Mouse (Mus musculus): ENCODE results near the gene Gimap4. TPM values are rescaled to one million over a fixed set of nuclear protein-coding genes. Genes with fewer than 3 reads are reported as not detected.

Gimap4 gene
- total and polyA plus RNA-seq, 2 experiments from 2014 or later: 0.48 to 0.77 TPM

GRCm38 (mm10) chr6:48684806-48685205 is 457 bp downstream of the Gimap4 start:
- Histone ChIP-seq H3K9me3 (ENCODE audit: low read length) (no peaks in the 10 kb centered on the region), H3K27me3 (ENCODE audit: insufficient read depth, low read length) (no peaks in the 10 kb centered on the region), H3K4me2 (ENCODE audit: low read depth, low read length, poor library complexity, severe bottlenecking) (no peak overlapping the region), H3K4me1 (ENCODE audit: insufficient read depth, low read length) (no peaks in the 10 kb centered on the region), H3K36me3 (ENCODE audit: insufficient read depth, low read length) (no peaks in the 10 kb centered on the region), H3K4me3 (ENCODE audit: low read depth, low read length) (no peak overlapping the region), H3K27ac (ENCODE audit: low read depth, low read length) (no peak overlapping the region), H3K9ac (replicated peaks; ENCODE audit: low read length, poor library complexity, severe bottlenecking) (no peak overlapping the region)
- DNase-seq (ENCODE audit: low spot score): no peak
- no peak for TF ChIP-seq CTCF (IDR thresholded peaks at IDR 0.05)
- ATAC-seq (ENCODE audit: low FRiP score): no peak
- 54% methylated on average over 4 of the region's 4 CpGs for WGBS

GRCm38 (mm10) chr6:48685251-48685650 is 902 bp downstream of the Gimap4 start:
- H3K4me1 ChIP-seq (ENCODE audit: insufficient read depth, low read length): no peaks in the 10 kb centered on the region
- no peaks in the 10 kb centered on the region for H3K36me3 ChIP-seq (ENCODE audit: insufficient read depth, low read length)
- no peaks in the 10 kb centered on the region for H3K27me3 ChIP-seq (ENCODE audit: insufficient read depth, low read length)
- no peak overlapping the region for H3K27ac ChIP-seq (ENCODE audit: low read depth, low read length)
- no peak for ATAC-seq (ENCODE audit: low FRiP score)
- H3K9ac ChIP-seq (replicated peaks; ENCODE audit: low read length, poor library complexity, severe bottlenecking): no peak overlapping the region
- H3K4me2 ChIP-seq (ENCODE audit: low read depth, low read length, poor library complexity, severe bottlenecking): no peak overlapping the region
- no peaks in the 10 kb centered on the region for H3K9me3 ChIP-seq (ENCODE audit: low read length)
- no peak for DNase-seq (ENCODE audit: low spot score)
- no peak for TF ChIP-seq CTCF (IDR thresholded peaks at IDR 0.05)
- 72% methylated on average over 2 of the region's 2 CpGs for WGBS
- H3K4me3 ChIP-seq (ENCODE audit: low read depth, low read length): no peak overlapping the region

GRCm38 (mm10) chr6:48685694-48686665 is 1.6 kb downstream of the Gimap4 start:
- no peak overlapping the region for H3K4me2 ChIP-seq (ENCODE audit: low read depth, low read length, poor library complexity, severe bottlenecking)
- H3K9ac ChIP-seq (replicated peaks; ENCODE audit: low read length, poor library complexity, severe bottlenecking): no peak overlapping the region
- DNase-seq (ENCODE audit: low spot score): no peak
- no peak for ATAC-seq (ENCODE audit: low FRiP score)
- H3K27me3 ChIP-seq (ENCODE audit: insufficient read depth, low read length): no peaks in the 10 kb centered on the region
- no peak overlapping the region for H3K4me3 ChIP-seq (ENCODE audit: low read depth, low read length)
- no peaks in the 10 kb centered on the region for H3K4me1 ChIP-seq (ENCODE audit: insufficient read depth, low read length)
- H3K9me3 ChIP-seq (ENCODE audit: low read length): no peaks in the 10 kb centered on the region
- no peak for TF ChIP-seq CTCF (IDR thresholded peaks at IDR 0.05)
- no peak overlapping the region for H3K27ac ChIP-seq (ENCODE audit: low read depth, low read length)
- WGBS: 82% methylated on average over 7 of the region's 7 CpGs
- no peaks in the 10 kb centered on the region for H3K36me3 ChIP-seq (ENCODE audit: insufficient read depth, low read length)

GRCm38 (mm10) chr6:48687077-48687476 is 2.7 kb downstream of the Gimap4 start:
- no peak for DNase-seq (ENCODE audit: low spot score)
- Histone ChIP-seq H3K4me3 (ENCODE audit: low read depth, low read length) (no peak overlapping the region), H3K27me3 (ENCODE audit: insufficient read depth, low read length) (no peaks in the 10 kb centered on the region), H3K4me2 (ENCODE audit: low read depth, low read length, poor library complexity, severe bottlenecking) (no peak overlapping the region), H3K27ac (ENCODE audit: low read depth, low read length) (no peak overlapping the region), H3K36me3 (ENCODE audit: insufficient read depth, low read length) (no peaks in the 10 kb centered on the region), H3K9me3 (ENCODE audit: low read length) (no peaks in the 10 kb centered on the region), H3K4me1 (ENCODE audit: insufficient read depth, low read length) (no peaks in the 10 kb centered on the region), H3K9ac (replicated peaks; ENCODE audit: low read length, poor library complexity, severe bottlenecking) (no peak overlapping the region)
- TF ChIP-seq CTCF (IDR thresholded peaks at IDR 0.05): no peak
- ATAC-seq (ENCODE audit: low FRiP score): no peak
- WGBS: 79% methylated on average over 2 of the region's 2 CpGs

- TF ChIP-seq CTCF (IDR thresholded peaks at IDR 0.05): no peak
- ATAC-seq (ENCODE audit: low FRiP score): no peak
- 90% methylated on average over 2 of the region's 2 CpGs for WGBS
Observed at GRCm38 (mm10) chr6:48689320-48689719, 5.0 kb downstream of the Gimap4 start.

GRCm38 (mm10) chr6:48692962-48693361 is 8.6 kb downstream of the Gimap4 start:
- WGBS: 90% methylated on average over 6 of the region's 6 CpGs
- TF ChIP-seq CTCF (IDR thresholded peaks at IDR 0.05): no peak
- H3K36me3 ChIP-seq (ENCODE audit: insufficient read depth, low read length): no peaks in the 10 kb centered on the region

More at GRCm38 (mm10) chr6:48689320-48689719, 5.0 kb downstream of the Gimap4 start:
- no peaks in the 10 kb centered on the region for H3K36me3 ChIP-seq (ENCODE audit: insufficient read depth, low read length)
- no peaks in the 10 kb centered on the region for H3K9me3 ChIP-seq (ENCODE audit: low read length)
- no peak for DNase-seq (ENCODE audit: low spot score)
- H3K4me1 ChIP-seq (ENCODE audit: insufficient read depth, low read length): no peaks in the 10 kb centered on the region
- H3K4me3 ChIP-seq (ENCODE audit: low read depth, low read length): no peak overlapping the region
- no peak overlapping the region for H3K27ac ChIP-seq (ENCODE audit: low read depth, low read length)
- no peaks in the 10 kb centered on the region for H3K27me3 ChIP-seq (ENCODE audit: insufficient read depth, low read length)
- no peak overlapping the region for H3K4me2 ChIP-seq (ENCODE audit: low read depth, low read length, poor library complexity, severe bottlenecking)
- H3K9ac ChIP-seq (replicated peaks; ENCODE audit: low read length, poor library complexity, severe bottlenecking): no peak overlapping the region

More at GRCm38 (mm10) chr6:48692962-48693361, 8.6 kb downstream of the Gimap4 start:
- Histone ChIP-seq H3K27ac (ENCODE audit: low read depth, low read length) (no peak overlapping the region), H3K9me3 (ENCODE audit: low read length) (no peaks in the 10 kb centered on the region), H3K27me3 (ENCODE audit: insufficient read depth, low read length) (no peaks in the 10 kb centered on the region), H3K4me2 (ENCODE audit: low read depth, low read length, poor library complexity, severe bottlenecking) (no peak overlapping the region), H3K4me3 (ENCODE audit: low read depth, low read length) (no peak overlapping the region), H3K4me1 (ENCODE audit: insufficient read depth, low read length) (no peaks in the 10 kb centered on the region), H3K9ac (replicated peaks; ENCODE audit: low read length, poor library complexity, severe bottlenecking) (no peak overlapping the region)
- ATAC-seq (ENCODE audit: low FRiP score) (no peak), DNase-seq (ENCODE audit: low spot score) (no peak)
